Comparison of ENCODE assay signal across 17 mouse cellular contexts in genomic region chr7:78555532-78555931, GRCm38 (mm10).
"Had no signal": no experiment of that assay in that cellular context is flagged by ENCODE, and none has a peak within 500 bp of the region (broad histone marks: within the 10 kb centered on the region; RNA-seq: fewer than 3 reads in every experiment).

No protein-coding gene starts in this region.

- H3K4me2 ChIP-seq: lung, embryonic 14.5 days; midbrain, embryonic 12.5 days had no signal

- H3K4me3 ChIP-seq: midbrain, embryonic 10.5 days; midbrain, embryonic 12.5 days; myocyte had no signal

- H3K36me3 ChIP-seq: midbrain, embryonic 10.5 days; midbrain, embryonic 12.5 days had no signal

- H3K27me3 ChIP-seq: midbrain, embryonic 12.5 days had no signal

- H3K9ac ChIP-seq: lung, embryonic 14.5 days; midbrain, embryonic 12.5 days had no signal

- H3K4me1 ChIP-seq: midbrain, embryonic 10.5 days; midbrain, embryonic 12.5 days had no signal

- ATAC-seq: midbrain, embryonic 16.5 days had no signal

- H3K27ac ChIP-seq: midbrain, embryonic 10.5 days; midbrain, embryonic 12.5 days had no signal

- H3K9me3 ChIP-seq: midbrain, embryonic 10.5 days; midbrain, embryonic 12.5 days had no signal

- DNase-seq: lung, adult 18-20 months; lung, embryonic 14.5 days; lung, postnatal 10 days; lung, postnatal 4 days; midbrain, embryonic 14.5 days; retina, postnatal 1 day; right cerebral cortex, adult 18-20 months; right cerebral cortex, postnatal 25 days; right cerebral cortex, postnatal 4 days; spleen, adult 18-20 months; thymus, adult 18-20 months; thymus, postnatal 14 days; thymus, postnatal 36 days had no signal
